Mouse (Mus musculus): ENCODE data around the gene Fads2. TPM values are rescaled to one million over a fixed set of nuclear protein-coding genes. Genes with fewer than 3 reads are reported as not detected.
A peak's percentile ranks its signal among the peaks of the same experiment; 100 is the strongest.

Gene Fads2
- total and polyA plus RNA-seq, 2 experiments, result 284 to 618 TPM

- 72% methylated on average over 5 of the region's 5 CpGs for WGBS
- H3K36me3 ChIP-seq (ENCODE audit: control insufficient read depth, insufficient read depth, low read length), result peaks cover 85% of the 10 kb centered on the region
- DNase-seq (ENCODE audit: extremely low read depth, low read depth, low spot score), result no peak
- H3K79me2 ChIP-seq (ENCODE audit: control insufficient read depth, insufficient read depth, low read length), result 0 out of 2 replicates have a peak, but pooled peaks cover 4% of the 10 kb centered on the region
- peak overlapping the region; percentile 29; the same call in 1 of the 2 replicates for H3K9ac ChIP-seq (ENCODE audit: low read depth, low read length)
- peaks cover 55% of the 10 kb centered on the region for H3K4me1 ChIP-seq (ENCODE audit: control insufficient read depth, insufficient read depth, low read length)
- no peaks in the 10 kb centered on the region for H3K27me3 ChIP-seq (ENCODE audit: control insufficient read depth, insufficient read depth, low read length)
- no peak overlapping the region for H3K4me3 ChIP-seq (ENCODE audit: insufficient read depth, low read depth, low read length)
- TF ChIP-seq CTCF (IDR thresholded peaks at IDR 0.05; ENCODE audit: low read depth, low read length) (no peak), POLR2A (IDR thresholded peaks at IDR 0.05; ENCODE audit: extremely low read depth, insufficient read depth, low read length) (no peak)
- peak overlapping the region; percentile 37 for H3K27ac ChIP-seq (replicated peaks; ENCODE audit: insufficient read depth, low read depth, low read length)
Observed at GRCm38 (mm10) chr19:10065465-10066188, 35.9 kb downstream of the Fads2 start.

GRCm38 (mm10) chr19:10064173-10065012 lies 37.2 kb downstream of the Fads2 start:
- 75% methylated on average over 10 of the region's 10 CpGs for WGBS
- no peak for DNase-seq (ENCODE audit: extremely low read depth, low read depth, low spot score)
- peaks cover 52% of the 10 kb centered on the region for H3K4me1 ChIP-seq (ENCODE audit: control insufficient read depth, insufficient read depth, low read length)

GRCm38 (mm10) chr19:10062862-10063261 lies 38.7 kb downstream of the Fads2 start:
- no peak overlapping the region for H3K4me3 ChIP-seq (ENCODE audit: insufficient read depth, low read depth, low read length)
- peaks cover 64% of the 10 kb centered on the region for H3K4me1 ChIP-seq (ENCODE audit: control insufficient read depth, insufficient read depth, low read length)
- 85% methylated on average over 5 of the region's 5 CpGs for WGBS
- no peak for TF ChIP-seq POLR2A (IDR thresholded peaks at IDR 0.05; ENCODE audit: extremely low read depth, insufficient read depth, low read length)
- no peak for TF ChIP-seq CTCF (IDR thresholded peaks at IDR 0.05; ENCODE audit: low read depth, low read length)
- H3K27me3 ChIP-seq (ENCODE audit: control insufficient read depth, insufficient read depth, low read length), result no peaks in the 10 kb centered on the region
- no peak for DNase-seq (ENCODE audit: extremely low read depth, low read depth, low spot score)
- H3K79me2 ChIP-seq (ENCODE audit: control insufficient read depth, insufficient read depth, low read length), result no peaks in the 10 kb centered on the region
- H3K9ac ChIP-seq (ENCODE audit: low read depth, low read length), result no peak overlapping the region
- no peak overlapping the region; the same call in 1 of the 2 replicates for H3K27ac ChIP-seq (replicated peaks; ENCODE audit: insufficient read depth, low read depth, low read length)
- H3K36me3 ChIP-seq (ENCODE audit: control insufficient read depth, insufficient read depth, low read length), result peaks cover 58% of the 10 kb centered on the region

More at GRCm38 (mm10) chr19:10064173-10065012, 37.2 kb downstream of the Fads2 start:
- H3K36me3 ChIP-seq (ENCODE audit: control insufficient read depth, insufficient read depth, low read length), result peaks cover 72% of the 10 kb centered on the region
- peak overlapping the region; percentile 19 for H3K9ac ChIP-seq (ENCODE audit: low read depth, low read length)
- H3K4me3 ChIP-seq (ENCODE audit: insufficient read depth, low read depth, low read length), result no peak overlapping the region
- H3K79me2 ChIP-seq (ENCODE audit: control insufficient read depth, insufficient read depth, low read length), result no peaks in the 10 kb centered on the region
- no peaks in the 10 kb centered on the region for H3K27me3 ChIP-seq (ENCODE audit: control insufficient read depth, insufficient read depth, low read length)
- peak overlapping the region; percentile 4; the same call in 1 of the 2 replicates for H3K27ac ChIP-seq (replicated peaks; ENCODE audit: insufficient read depth, low read depth, low read length)
- TF ChIP-seq POLR2A (IDR thresholded peaks at IDR 0.05; ENCODE audit: extremely low read depth, insufficient read depth, low read length) (no peak), CTCF (IDR thresholded peaks at IDR 0.05; ENCODE audit: low read depth, low read length) (no peak)

- H3K27me3 ChIP-seq (ENCODE audit: control insufficient read depth, insufficient read depth, low read length), result no peaks in the 10 kb centered on the region
- peaks cover 55% of the 10 kb centered on the region for H3K36me3 ChIP-seq (ENCODE audit: control insufficient read depth, insufficient read depth, low read length)
- H3K4me3 ChIP-seq (ENCODE audit: insufficient read depth, low read depth, low read length), result no peak overlapping the region
- H3K4me1 ChIP-seq (ENCODE audit: control insufficient read depth, insufficient read depth, low read length), result peaks cover 69% of the 10 kb centered on the region
- H3K9ac ChIP-seq (ENCODE audit: low read depth, low read length), result 0 out of 2 replicates have a peak overlapping the region, but pooled peaks have one; percentile 14
- DNase-seq (ENCODE audit: extremely low read depth, low read depth, low spot score), result no peak
- H3K27ac ChIP-seq (replicated peaks; ENCODE audit: insufficient read depth, low read depth, low read length), result peak overlapping the region; percentile 63; the same call in 1 of the 2 replicates
- TF ChIP-seq POLR2A (IDR thresholded peaks at IDR 0.05; ENCODE audit: extremely low read depth, insufficient read depth, low read length) (no peak), CTCF (IDR thresholded peaks at IDR 0.05; ENCODE audit: low read depth, low read length) (no peak)
- 68% methylated on average over 8 of the region's 8 CpGs for WGBS
- no peaks in the 10 kb centered on the region for H3K79me2 ChIP-seq (ENCODE audit: control insufficient read depth, insufficient read depth, low read length)
Observed at GRCm38 (mm10) chr19:10062292-10062691, 39.3 kb downstream of the Fads2 start.

GRCm38 (mm10) chr19:10061624-10062023 lies 39.9 kb downstream of the Fads2 start:
- TF ChIP-seq POLR2A (IDR thresholded peaks at IDR 0.05; ENCODE audit: extremely low read depth, insufficient read depth, low read length), result no peak
- TF ChIP-seq CTCF (IDR thresholded peaks at IDR 0.05; ENCODE audit: low read depth, low read length), result no peak
- peak overlapping the region; percentile 5 for H3K9ac ChIP-seq (ENCODE audit: low read depth, low read length)
- no peaks in the 10 kb centered on the region for H3K27me3 ChIP-seq (ENCODE audit: control insufficient read depth, insufficient read depth, low read length)
- H3K4me1 ChIP-seq (ENCODE audit: control insufficient read depth, insufficient read depth, low read length), result peaks cover 73% of the 10 kb centered on the region
- DNase-seq (ENCODE audit: extremely low read depth, low read depth, low spot score), result no peak
- peak overlapping the region; percentile 63; the same call in 1 of the 2 replicates for H3K27ac ChIP-seq (replicated peaks; ENCODE audit: insufficient read depth, low read depth, low read length)
- H3K4me3 ChIP-seq (ENCODE audit: insufficient read depth, low read depth, low read length), result no peak overlapping the region
- peaks cover 51% of the 10 kb centered on the region for H3K36me3 ChIP-seq (ENCODE audit: control insufficient read depth, insufficient read depth, low read length)
- H3K79me2 ChIP-seq (ENCODE audit: control insufficient read depth, insufficient read depth, low read length), result no peaks in the 10 kb centered on the region
- 79% methylated on average over 2 of the region's 2 CpGs for WGBS
